Mouse (Mus musculus) splenic B cell, adult 2 months (primary cell): ENCODE results near the gene Itgb3.

ENCODE experiments used
- DNase-seq: peaks from one replicate; pipeline ENCODE4 v3.0.0-alpha.2; 2011; ENCODE audit warnings: low read depth, low spot score
- H3K27me3 ChIP-seq: 2 replicates; pipeline ENCODE4 v1.6.1; 2012; ENCODE audit warnings: mild to moderate bottlenecking, low read length, moderate library complexity, mixed read lengths; ENCODE audit not compliant: control insufficient read depth, poor library complexity, insufficient read depth, severe bottlenecking
- H3K36me3 ChIP-seq: 2 replicates; pipeline ENCODE4 v1.6.1; 2012; ENCODE audit warnings: mild to moderate bottlenecking, low read length, moderate library complexity, mixed read lengths; ENCODE audit not compliant: control insufficient read depth, poor library complexity, insufficient read depth, severe bottlenecking

The Itgb3 gene

GRCm38 (mm10) chr11:104646173-104646572 lies 38.4 kb downstream of the Itgb3 start:
- no peaks in the 10 kb centered on the region for H3K27me3 ChIP-seq
- no peaks in the 10 kb centered on the region; the same call in 1 of the 2 replicates for H3K36me3 ChIP-seq
- DNase-seq, result no peak

GRCm38 (mm10) chr11:104646611-104647010 lies 38.8 kb downstream of the Itgb3 start:
- peak; percentile 60 for DNase-seq
- Histone ChIP-seq H3K27me3 (no peaks in the 10 kb centered on the region), H3K36me3 (no peaks in the 10 kb centered on the region; the same call in 1 of the 2 replicates)

- H3K36me3 ChIP-seq, result no peaks in the 10 kb centered on the region; the same call in 1 of the 2 replicates
- DNase-seq, result no peak
- H3K27me3 ChIP-seq, result no peaks in the 10 kb centered on the region
Measured at GRCm38 (mm10) chr11:104647188-104647867, 39.5 kb downstream of the Itgb3 start.

- DNase-seq, result peak; percentile 79
- H3K27me3 ChIP-seq, result no peaks in the 10 kb centered on the region
- H3K36me3 ChIP-seq, result no peaks in the 10 kb centered on the region; the same call in 1 of the 2 replicates
Measured at GRCm38 (mm10) chr11:104648571-104648970, 40.8 kb downstream of the Itgb3 start.

- DNase-seq, result no peak
- Histone ChIP-seq H3K27me3 (no peaks in the 10 kb centered on the region), H3K36me3 (no peaks in the 10 kb centered on the region; the same call in 1 of the 2 replicates)
Measured at GRCm38 (mm10) chr11:104660599-104660998, 52.8 kb downstream of the Itgb3 start.

GRCm38 (mm10) chr11:104661106-104661505 lies 53.3 kb downstream of the Itgb3 start:
- Histone ChIP-seq H3K27me3 (no peaks in the 10 kb centered on the region), H3K36me3 (no peaks in the 10 kb centered on the region; the same call in 1 of the 2 replicates)
- DNase-seq, result no peak

- H3K36me3 ChIP-seq, result no peaks in the 10 kb centered on the region; the same call in 1 of the 2 replicates
- no peak for DNase-seq
- no peaks in the 10 kb centered on the region for H3K27me3 ChIP-seq
Measured at GRCm38 (mm10) chr11:104661531-104662205, 53.9 kb downstream of the Itgb3 start.

GRCm38 (mm10) chr11:104662573-104662972 lies 54.8 kb downstream of the Itgb3 start:
- Histone ChIP-seq H3K27me3 (no peaks in the 10 kb centered on the region), H3K36me3 (no peaks in the 10 kb centered on the region; the same call in 1 of the 2 replicates)
- no peak for DNase-seq

GRCm38 (mm10) chr11:104663241-104663877 lies 55.6 kb downstream of the Itgb3 start:
- no peak for DNase-seq
- Histone ChIP-seq H3K27me3 (no peaks in the 10 kb centered on the region), H3K36me3 (no peaks in the 10 kb centered on the region; the same call in 1 of the 2 replicates)

GRCm38 (mm10) chr11:104663878-104664261 lies 56.1 kb downstream of the Itgb3 start:
- Histone ChIP-seq H3K36me3 (no peaks in the 10 kb centered on the region; the same call in 1 of the 2 replicates), H3K27me3 (no peaks in the 10 kb centered on the region)
- peak; percentile 26 for DNase-seq

- H3K27me3 ChIP-seq, result no peaks in the 10 kb centered on the region
- no peak for DNase-seq
- no peaks in the 10 kb centered on the region; the same call in 1 of the 2 replicates for H3K36me3 ChIP-seq
Measured at GRCm38 (mm10) chr11:104664441-104664840, 56.6 kb downstream of the Itgb3 start.

- Histone ChIP-seq H3K27me3 (no peaks in the 10 kb centered on the region), H3K36me3 (no peaks in the 10 kb centered on the region; the same call in 1 of the 2 replicates)
- no peak for DNase-seq
Measured at GRCm38 (mm10) chr11:104667399-104667798, 59.6 kb downstream of the Itgb3 start.

GRCm38 (mm10) chr11:104673412-104673811 lies 65.6 kb downstream of the Itgb3 start:
- Histone ChIP-seq H3K36me3 (no peaks in the 10 kb centered on the region), H3K27me3 (no peaks in the 10 kb centered on the region)
- DNase-seq, result no peak

GRCm38 (mm10) chr11:104674768-104675167 lies 67.0 kb downstream of the Itgb3 start:
- Histone ChIP-seq H3K36me3 (no peaks in the 10 kb centered on the region), H3K27me3 (no peaks in the 10 kb centered on the region)
- DNase-seq, result no peak

GRCm38 (mm10) chr11:104685548-104685947 lies 77.7 kb downstream of the Itgb3 start, which contains the start of gene Gm11639:
Gene Gm11639, plus strand, starts transcription at chr11:104685707.
- no peaks in the 10 kb centered on the region for H3K36me3 ChIP-seq
- H3K27me3 ChIP-seq, result no peaks in the 10 kb centered on the region
- no peak for DNase-seq
